Mouse (Mus musculus) cerebellum, adult 11-12 months (tissue): ENCODE measurements around the gene Ccdc170.
"Not testable (repeated sequence)": the region's sequence is repeated elsewhere in the genome, so short reads cannot be mapped to it uniquely, and the experiment has no call there.

Experiments used
- DNase-seq: peaks from one replicate; pipeline ENCODE4 v3.0.0; 2022

The Ccdc170 gene

GRCm38 (mm10) chr10:4523078-4523477 is 40.8 kb downstream of the Ccdc170 start:
- DNase-seq: no peak

DNA sequence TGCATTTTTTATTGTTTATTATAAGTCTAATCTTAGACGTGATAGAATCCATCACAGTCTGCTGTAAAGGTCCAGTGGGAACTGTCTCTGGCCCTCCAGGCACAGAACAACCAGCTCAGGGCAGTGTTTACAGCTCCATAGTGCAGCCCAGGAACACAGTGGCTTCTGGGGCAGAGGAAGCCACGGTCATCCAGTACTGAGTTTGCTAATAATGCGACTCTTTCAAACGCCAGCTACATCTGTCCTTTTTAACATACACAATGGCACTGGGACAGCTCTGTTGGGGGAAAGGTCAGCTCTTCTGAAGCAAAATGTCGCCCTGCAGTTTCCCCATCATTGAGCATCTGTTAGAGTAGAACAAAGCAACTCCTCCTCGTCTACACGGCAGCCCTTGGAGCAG is 45.7 kb downstream of the Ccdc170 start:
- no peak for DNase-seq

DNA sequence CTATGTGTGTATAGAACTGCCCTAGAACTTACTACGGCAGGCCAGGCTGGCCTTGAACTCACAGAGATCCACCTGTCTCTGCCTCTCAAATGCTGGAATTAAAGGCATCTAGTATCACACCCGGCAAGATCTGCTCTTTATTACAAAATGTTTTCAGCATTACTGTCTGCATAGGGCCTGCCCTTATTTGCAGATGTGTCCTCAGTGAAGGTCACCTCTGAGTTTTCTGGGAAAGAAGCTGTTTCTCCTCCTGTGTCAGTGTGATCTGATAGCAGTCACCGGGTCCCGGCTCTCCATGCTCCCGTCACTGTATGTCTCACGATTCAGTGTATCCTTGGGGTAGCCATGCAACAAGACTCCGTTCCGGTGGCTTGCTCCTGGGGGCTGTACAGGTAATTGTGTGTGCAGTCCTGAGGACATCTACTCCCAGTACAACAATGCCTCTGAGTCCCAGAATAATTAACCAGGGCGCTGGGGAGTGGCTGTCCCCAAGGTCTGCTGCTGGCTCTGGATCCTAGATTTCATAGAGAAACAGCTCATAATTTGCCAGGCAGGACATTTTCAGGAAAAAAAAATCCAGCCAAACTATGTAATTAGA is 48.4 kb downstream of the Ccdc170 start:
- no peak for DNase-seq

DNA sequence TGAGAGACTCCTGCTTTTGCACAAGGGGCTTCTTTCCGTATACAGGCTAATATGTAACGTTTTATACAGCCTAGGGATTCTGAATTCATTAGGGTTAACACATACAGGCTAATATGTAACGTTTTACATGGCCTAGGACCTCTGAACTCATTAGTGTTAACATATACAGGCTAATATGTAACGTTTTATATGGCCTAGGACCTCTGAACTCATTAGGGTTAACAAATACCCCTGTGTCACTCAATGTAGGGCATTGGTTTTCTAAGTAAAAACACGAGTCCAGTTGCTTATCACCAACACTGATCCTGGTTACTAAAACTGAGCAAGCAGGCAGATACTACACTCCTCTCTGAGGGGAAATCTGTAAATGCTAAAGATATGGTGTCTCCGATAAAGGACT is 49.6 kb downstream of the Ccdc170 start:
- DNase-seq: no peak

DNA sequence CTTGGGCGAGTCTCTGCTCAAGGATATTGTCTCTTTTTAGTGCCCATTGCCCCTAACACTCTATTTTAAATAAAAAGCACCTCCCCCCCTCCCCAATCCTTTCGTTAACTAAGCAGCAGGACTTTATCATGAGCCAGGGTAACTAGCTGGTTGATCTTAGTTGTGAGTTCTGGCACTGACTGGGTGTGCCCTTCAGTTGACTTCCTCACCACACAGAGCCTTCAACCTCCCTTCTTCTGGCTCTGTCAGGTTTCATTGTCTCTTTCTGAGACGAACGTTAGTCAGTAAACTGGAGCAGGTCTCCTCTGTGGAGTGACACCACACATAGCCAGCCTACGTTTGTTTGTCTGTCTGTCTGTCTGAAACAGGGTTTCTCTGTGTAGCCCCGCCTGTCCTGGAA is 50.4 kb downstream of the Ccdc170 start:
- no peak for DNase-seq

- DNase-seq: no peak
Measured at GRCm38 (mm10) chr10:4533873-4534272, 51.6 kb downstream of the Ccdc170 start.

- no peak for DNase-seq
Measured at GRCm38 (mm10) chr10:4545550-4545949, 63.2 kb downstream of the Ccdc170 start.

DNA sequence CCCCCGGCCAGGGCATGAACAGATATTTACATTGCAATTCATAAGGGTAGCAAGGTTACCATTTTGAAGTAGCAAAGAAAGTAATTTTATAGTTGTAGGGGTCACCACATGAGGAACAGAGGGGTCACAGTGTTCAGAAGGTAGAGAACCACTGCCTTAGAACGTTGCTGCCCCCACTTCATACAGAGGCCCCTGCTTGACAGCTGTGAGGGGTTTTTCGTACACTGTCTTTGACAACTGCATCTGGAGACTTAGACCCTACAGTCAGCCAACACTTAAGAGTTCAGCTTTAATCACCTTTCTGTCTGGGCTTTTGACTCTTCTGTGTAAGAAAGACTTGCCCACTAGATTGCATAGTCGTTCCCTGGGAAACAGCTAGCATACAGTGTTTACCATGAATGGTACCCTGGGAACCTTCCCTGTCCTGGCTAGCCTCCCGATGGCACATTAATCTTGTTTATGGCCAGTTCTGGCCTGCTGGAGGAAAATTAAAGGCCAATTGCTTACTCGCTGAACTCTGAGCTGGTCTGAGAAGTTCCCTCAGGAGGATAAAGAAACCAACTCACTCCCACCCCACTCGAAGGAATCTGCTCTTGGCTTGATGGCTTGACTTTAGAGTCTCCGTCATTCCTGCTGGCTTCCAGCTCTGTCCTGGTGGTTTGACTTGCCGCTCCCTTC is 71.3 kb downstream of the Ccdc170 start:
- no peak for DNase-seq

DNA sequence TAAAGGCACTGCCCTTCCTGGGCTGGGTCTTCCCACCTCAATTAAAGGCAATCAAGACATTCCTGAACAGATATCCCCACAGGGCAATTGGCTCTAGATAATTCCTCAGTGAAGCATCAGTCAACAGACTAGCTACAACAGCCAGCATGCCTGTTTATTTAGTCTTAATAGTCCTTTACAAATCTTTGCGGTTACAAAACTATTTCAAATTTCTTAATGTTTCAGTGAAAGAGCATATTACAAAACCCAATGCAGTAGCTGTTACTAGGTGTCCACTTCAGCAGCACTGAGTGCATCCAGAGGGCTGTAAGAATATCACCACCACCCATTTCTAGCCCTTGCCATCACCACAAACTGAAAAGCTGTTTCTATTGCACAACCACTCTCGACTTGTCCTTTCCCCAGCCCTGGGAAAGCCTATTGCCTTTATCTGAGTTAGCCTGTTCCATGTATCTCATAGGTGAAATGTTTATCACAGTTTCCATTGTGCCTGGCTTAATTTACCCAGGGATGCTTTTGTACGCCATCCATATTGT is 74.6 kb downstream of the Ccdc170 start:
- no peak for DNase-seq

DNA sequence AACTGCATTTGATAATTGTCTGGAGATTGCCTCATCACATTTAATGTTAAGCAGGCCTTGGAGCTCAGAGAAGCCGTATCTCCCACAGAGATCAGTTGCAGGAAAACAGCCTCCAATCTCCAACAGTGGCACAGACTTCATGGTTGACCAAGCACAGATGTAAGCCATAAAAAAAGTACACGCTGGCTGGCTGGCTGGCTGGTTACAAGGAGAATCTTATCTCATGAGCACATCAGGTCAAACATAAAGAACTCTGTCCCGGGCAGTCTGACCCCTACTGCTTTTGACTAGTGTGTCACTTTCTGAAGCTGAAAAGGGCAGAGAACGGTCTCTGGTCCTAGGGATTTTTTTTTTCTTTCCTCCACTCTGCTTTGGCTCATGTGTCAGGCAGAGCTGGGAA is 76.8 kb downstream of the Ccdc170 start:
- DNase-seq: no peak

DNA sequence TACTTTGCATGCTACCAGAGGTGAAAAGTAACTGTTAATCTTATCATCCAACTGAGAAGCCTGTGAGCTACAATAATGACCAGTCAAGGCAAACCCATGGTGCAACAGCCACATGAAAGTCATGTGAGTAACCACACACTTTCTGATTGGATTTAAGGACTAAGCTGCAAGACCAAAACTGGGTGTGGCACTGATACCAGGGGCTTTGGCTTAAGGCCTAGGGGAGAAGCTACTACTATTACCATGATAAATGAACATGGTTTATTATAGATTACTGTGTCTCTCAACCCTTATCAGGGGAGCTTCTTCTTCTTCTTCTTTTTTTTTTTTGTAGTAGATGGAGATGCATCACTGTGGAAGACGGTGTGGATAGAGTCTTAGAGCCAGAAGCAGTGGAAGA is 82.8 kb downstream of the Ccdc170 start:
- no peak for DNase-seq

DNA sequence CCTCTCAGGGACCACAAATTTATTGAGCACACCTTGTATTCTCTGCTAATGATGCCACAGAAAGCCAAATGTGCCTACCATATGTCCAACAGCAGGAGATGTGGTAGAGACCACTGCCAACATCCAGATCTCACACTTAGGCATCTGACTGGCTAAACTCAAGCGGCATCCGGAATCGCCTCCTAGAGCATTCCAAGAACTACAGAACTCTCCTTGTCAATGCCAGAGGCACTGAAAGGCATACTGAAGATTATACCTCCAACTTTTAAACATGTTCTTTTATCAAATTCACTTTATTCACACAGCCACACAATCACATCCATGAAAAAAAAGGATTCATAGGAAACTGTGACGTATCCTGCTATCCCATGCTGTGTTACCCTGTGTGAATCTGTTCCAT is 88.5 kb downstream of the Ccdc170 start:
- DNase-seq: no peak

DNA sequence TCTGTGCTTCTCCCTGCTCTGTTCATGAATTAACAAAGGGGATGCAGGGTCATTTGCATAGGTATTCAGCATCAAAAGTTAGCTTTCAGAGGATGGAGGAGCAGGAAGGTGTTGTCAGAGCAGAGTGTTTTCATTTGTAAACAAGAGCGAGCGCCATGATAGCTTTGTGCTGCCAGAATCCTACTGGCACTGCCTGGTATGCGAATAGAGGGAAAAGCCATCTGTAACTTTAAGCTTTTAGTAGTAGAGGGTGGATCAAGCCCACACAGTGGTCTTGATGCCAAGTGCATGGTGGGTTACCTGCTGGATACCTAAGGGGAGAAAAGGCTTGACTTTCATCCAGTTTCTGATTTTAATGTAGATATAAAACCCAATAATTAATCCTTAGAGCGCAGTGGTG is 89.0 kb downstream of the Ccdc170 start:
- no peak for DNase-seq

DNA sequence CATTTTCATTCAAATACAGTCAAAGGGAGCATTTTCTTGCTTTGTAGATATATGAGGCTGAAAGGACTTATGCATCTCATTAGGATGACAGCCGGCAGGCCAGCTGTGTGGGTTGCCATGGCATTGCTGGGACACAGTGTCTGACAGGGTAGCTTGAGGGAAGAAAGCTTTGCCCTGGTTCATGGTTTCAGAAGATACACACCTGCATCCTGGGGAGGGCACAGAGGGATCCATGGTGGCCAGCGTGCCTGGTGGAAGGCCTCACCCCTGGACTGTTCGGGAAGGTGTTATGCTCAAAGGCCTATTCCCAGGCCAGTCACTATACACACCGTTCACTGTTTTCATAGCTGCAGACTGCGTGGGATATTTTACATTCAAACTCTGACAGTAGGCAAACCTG is 99.6 kb downstream of the Ccdc170 start:
- no peak for DNase-seq

DNA sequence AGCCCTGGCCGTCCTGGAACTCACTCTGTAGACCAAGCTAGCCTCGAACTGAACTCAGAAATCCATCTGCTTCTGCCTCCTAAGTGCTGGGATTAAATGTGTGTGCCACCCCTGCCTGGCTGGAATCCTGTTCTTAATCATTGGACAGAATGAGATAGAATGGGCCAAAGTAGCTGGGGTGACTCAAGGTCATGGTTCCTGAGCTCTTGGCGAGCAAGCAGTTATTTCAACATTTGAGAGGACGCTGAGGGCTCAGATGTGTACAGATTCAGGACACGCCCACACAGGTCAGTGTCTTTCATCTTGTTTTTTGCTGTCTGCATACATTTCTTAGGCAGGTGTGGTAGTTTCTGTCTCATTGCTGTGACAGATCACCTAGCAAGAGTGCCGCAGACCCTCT is 104.4 kb downstream of the Ccdc170 start:
- DNase-seq: no peak

- no peak for DNase-seq
Measured at GRCm38 (mm10) chr10:4589576-4589975, 107.3 kb downstream of the Ccdc170 start.

DNA sequence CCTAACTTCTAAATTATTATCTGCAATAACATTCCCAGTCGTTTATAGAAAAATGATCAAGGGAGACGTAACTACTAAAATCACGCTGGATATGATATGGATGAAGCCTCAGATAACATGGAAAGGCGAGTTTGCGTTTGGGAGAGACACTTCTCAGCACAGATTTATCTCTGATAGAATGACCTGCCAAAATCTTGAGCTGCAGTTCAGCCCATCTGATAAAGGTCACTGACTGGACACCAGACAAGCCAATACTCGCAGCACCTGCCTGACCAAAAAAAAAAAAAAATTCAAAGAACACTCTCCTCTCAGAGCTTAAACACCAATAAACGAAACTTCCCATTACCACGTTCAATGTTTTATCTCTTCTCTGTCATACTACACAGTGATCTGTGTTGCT is 108.7 kb downstream of the Ccdc170 start:
- no peak for DNase-seq

- no peak for DNase-seq
Measured at GRCm38 (mm10) chr10:4593828-4594227, 111.5 kb downstream of the Ccdc170 start.

DNA sequence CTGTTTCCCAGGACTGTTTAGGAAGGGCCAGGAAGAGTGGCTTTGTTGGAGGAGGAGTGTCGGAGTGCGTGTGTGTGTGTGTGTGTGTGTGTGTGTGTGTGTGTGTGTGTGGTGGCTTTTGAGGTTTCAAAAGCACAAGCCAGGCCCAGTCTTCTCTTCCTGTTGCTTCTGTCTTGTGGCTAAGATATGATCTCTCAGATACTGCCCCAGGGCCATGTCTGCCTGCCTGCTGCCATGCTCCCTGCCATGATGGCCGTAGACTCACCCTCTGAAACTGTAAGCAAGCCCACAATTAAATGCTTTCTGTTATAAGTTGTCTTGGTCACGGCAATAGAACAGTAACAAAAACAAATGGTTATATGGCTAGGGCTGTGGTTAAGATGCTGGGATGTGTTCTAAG is 114.9 kb downstream of the Ccdc170 start:
- no peak for DNase-seq

- DNase-seq: peak; percentile 7
Measured at GRCm38 (mm10) chr10:4598244-4598842, 116.0 kb downstream of the Ccdc170 start.

DNA sequence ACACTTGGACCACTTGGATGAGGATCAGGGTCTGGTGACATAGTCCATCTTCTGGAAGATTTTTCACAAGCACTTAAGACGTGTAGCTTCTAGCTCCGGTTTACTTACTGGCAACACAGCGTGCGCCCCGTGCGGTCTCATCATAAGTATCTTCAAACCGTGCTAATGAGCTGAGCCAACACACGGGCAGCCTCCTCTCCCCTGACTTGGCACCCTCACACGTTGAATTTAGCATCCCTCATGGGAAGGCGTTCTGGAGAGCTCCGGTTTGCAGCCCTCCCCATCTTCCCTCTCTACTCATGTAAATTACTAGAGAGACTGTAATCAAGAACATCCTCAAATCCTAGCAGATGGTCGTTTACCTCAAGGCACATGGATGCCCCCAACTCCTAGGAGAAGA is 116.6 kb downstream of the Ccdc170 start:
- DNase-seq: no peak

GRCm38 (mm10) chr10:4599591-4599990 is 117.3 kb downstream of the Ccdc170 start:
- DNase-seq: no peak

DNA sequence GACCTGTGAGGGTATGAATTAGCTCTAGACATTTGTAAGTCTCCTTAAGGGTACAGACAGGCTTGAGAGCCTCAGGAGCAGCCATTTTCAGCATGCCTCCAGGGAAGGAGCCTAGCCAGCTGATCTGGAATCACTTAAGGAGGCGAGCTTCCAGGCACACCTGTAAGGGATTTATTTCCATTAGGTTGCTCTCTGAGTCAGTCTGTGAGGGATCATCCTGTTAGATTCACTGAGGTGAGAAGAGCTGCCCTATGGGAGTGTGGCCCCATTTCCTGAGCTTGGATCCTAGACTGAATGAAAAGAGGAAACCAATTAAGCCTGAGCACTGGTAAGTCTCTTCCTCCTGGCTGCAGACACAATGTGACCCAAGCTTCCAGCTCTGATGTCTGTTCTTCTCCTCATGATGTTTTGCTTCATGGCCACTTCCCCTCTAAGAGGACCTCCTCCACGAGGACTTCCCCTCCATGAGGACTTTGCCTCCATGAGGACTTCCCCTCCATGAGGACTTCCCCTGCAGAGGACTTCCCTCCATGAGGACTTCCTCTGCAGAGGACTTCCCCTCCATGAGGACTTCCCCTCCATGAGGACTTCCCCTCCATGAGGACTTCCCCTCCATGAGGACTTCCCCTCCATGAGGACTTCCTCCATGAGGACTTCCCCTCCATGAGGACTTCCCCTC is 118.6 kb downstream of the Ccdc170 start:
- no peak for DNase-seq

- DNase-seq: not testable (repeated sequence)
Measured at GRCm38 (mm10) chr10:4601612-4602011, 119.3 kb downstream of the Ccdc170 start.
